Mouse (Mus musculus) gonadal fat pad, adult 2 months (tissue): ENCODE data around the gene Epm2aip1. TPM values are rescaled to one million over a fixed set of nuclear protein-coding genes. Genes with fewer than 3 reads are reported as not detected.

Experiments used
- DNase-seq: peaks from one replicate; pipeline ENCODE4 v3.0.0-alpha.2; 2012; ENCODE audit warnings: low read depth
- polyA plus RNA-seq: library from polyadenylated mRNA; depleted of rRNA; stranded (reverse); fragments of >200 nt; gene quantifications from 2 replicates; pipeline ENCODE4 v1.2.3, GENCODE M21; 2012; rRNA removed

Gene Epm2aip1
- polyA plus RNA-seq, result 13.1 and 16.3 TPM in 2 replicates

GRCm38 (mm10) chr9:111271434-111272160 lies at the start of gene Epm2aip1, which contains the start of gene Mlh1:
TSS of gene Epm2aip1 (plus strand) at chr9:111271929.
TSS of gene Mlh1 (minus strand) at chr9:111271791.
- DNase-seq, result peak; percentile 98

DNA sequence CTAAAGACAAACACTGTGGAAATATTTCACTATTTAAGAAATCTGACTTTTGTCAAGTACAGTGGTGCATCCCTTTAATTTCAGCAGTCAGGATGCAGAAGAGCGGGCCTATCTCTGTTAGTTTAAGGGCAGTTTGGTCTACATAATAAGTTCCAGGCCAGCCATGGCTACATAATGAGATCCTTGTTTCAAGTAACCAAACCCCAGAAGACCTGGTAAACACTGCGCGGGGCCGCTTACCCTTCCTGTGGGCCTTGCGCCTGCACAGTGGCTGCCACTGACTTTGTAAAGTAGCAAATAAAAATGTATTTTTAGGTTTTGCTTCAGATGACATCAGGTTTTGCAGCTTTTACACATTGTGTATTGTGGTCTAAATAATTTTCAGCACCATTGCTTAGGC lies 48.3 kb upstream of the Epm2aip1 start:
- no peak for DNase-seq

- no peak for DNase-seq
Measured at GRCm38 (mm10) chr9:111228446-111228845, 43.3 kb upstream of the Epm2aip1 start.

- no peak for DNase-seq
Measured at GRCm38 (mm10) chr9:111234701-111235100, 37.0 kb upstream of the Epm2aip1 start.

- no peak for DNase-seq
Measured at GRCm38 (mm10) chr9:111237726-111238125, 34.0 kb upstream of the Epm2aip1 start.

- no peak for DNase-seq
Measured at GRCm38 (mm10) chr9:111239821-111240220, 31.9 kb upstream of the Epm2aip1 start.

DNA sequence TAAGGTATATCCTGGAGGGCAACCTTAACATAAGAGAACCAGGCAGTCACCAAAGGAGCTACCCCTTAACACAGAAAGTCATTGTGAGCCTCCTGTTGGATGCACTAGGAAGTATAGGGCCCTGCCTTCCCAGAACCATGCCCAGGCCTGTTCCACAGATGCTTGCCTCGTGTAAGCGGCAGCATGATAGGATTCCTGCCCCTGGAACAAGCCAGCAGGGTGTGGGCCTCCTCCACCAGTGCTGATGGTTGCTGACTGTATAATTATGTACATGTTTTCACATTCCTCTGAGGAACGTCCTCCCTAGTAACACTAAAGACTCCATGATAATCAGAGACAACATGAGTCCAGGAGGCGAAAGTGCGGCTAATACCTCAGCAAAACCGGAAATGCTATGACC lies 28.3 kb upstream of the Epm2aip1 start:
- no peak for DNase-seq

DNA sequence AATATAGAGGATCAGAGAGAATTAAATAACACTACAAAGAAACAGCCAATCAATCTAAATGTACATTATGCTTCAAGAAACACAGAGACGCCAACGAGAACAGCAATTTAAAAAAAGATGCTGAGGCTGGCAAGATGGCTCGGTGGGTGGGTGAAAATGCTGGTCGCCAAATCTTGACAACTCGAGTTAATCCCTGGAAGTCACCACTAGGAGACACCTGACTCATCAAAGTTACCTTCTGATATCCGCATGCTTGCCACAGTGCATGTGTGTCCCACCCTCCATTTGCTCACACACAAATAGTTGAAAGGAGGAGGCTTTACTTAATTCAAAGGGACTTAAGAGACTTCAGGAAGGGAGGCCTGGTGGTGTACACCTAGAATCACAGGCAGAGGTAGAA lies 26.2 kb upstream of the Epm2aip1 start:
- DNase-seq, result no peak

GRCm38 (mm10) chr9:111247682-111248246 lies 24.0 kb upstream of the Epm2aip1 start:
- DNase-seq, result no peak

- DNase-seq, result no peak
Measured at GRCm38 (mm10) chr9:111252161-111252869, 19.4 kb upstream of the Epm2aip1 start.

DNA sequence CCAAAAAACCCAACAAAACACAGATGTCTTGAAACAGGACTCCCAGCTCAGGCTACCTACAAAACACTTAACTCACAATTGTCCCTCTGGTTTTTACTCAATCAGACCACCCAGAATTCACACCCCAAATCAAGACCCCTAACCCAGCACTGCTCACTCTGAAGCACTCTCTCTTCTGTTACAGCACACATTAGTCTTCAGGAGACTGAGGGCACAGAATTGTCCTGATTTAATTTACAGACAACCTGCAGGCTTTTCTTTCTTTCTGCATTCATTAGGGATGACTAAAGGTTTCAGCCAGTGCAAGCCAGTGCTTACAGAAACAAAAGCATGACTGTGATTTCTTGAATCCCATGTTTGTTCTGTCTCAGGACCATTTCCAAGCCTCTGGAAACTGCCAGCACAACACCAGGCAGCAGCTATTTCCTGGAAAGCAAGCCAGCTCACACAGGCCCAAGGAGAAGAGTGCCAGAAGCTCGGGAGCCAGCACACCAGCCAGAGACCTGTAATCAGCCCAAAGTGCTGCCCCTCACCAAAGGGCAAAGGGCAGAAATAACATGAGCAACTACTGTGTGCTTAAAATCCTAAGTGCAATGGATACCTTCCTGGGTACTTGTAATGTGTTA lies 11.3 kb upstream of the Epm2aip1 start:
- DNase-seq, result no peak

GRCm38 (mm10) chr9:111261356-111261755 lies 10.4 kb upstream of the Epm2aip1 start:
- no peak for DNase-seq

DNA sequence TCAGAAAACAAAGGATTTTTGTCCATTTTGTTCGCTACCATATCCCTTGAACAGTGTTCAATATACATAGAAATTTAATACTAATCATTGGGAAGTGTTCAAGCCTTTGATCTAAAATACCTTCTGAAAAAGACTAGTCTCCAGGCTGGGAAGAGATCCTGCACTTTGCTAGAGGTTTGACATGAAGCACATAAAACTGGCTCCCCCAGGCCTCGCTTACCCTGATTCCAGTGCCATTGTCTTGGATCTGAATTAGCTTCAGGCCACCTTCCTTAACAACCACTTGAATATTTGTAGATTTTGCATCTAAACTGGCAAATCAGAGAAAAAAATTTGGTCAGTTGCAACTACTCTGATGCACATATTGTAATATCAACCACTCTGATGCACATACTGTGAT lies 3.7 kb upstream of the Epm2aip1 start:
- DNase-seq, result no peak

GRCm38 (mm10) chr9:111270606-111271005 lies 1.1 kb upstream of the Epm2aip1 start:
- DNase-seq, result no peak

- DNase-seq, result no peak
Measured at GRCm38 (mm10) chr9:111271056-111271433, 684 bp upstream of the Epm2aip1 start.

DNA sequence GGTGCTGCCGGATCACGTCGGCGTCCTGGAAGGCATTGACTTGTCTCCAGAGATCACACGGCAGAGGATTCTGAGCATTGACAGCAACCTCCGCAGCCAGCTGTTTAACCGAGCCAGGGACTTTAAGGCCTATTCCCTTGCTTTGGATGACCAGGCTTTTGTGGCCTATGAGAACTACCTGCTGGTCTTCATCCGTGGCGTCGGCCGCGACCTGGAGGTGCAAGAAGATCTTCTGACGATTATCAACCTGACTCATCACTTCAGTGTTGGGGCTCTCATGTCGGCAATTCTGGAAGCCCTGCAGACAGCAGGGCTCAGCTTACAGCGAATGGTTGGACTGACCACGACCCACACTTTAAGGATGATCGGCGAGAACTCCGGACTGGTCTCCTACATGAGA lies 627 bp downstream of the Epm2aip1 start:
- DNase-seq, result no peak

DNA sequence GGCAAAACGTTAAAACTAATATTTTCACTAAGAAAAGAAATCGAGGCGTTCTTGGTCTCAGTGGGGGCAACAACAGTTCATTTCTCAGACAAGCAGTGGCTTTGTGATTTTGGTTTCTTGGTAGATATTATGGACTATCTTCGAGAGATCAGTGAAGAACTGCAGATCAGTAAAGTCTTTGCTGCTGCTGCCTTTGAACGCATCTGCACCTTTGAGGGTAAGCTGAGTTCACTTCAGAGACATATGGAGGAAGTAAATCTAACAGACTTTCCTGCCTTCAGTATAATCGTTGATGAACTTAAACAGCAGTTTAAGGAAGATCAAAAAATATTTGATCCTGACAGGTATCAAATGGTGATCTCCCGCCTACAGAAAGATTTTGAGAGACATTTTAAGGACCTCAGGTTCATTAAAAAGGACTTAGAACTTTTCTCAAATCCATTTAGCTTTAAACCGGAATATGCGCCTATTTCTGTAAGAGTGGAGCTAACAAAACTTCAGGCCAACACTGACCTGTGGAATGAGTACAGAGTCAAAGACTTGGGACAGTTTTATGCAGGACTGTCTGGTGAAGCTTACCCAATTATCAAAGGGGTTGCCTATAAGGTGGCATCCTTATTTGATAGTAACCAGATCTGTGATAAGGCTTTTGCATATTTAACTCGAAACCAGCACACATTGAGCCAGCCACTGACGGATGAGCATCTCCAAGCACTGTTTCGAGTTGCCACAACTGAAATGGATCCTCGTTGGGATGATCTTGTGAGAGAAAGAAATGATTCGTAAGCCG lies 1.5 kb downstream of the Epm2aip1 start:
- DNase-seq, result no peak

- no peak for DNase-seq
Measured at GRCm38 (mm10) chr9:111273958-111274357, 2.2 kb downstream of the Epm2aip1 start.

GRCm38 (mm10) chr9:111275156-111275555 lies 3.4 kb downstream of the Epm2aip1 start:
- DNase-seq, result no peak

GRCm38 (mm10) chr9:111285061-111285460 lies 13.3 kb downstream of the Epm2aip1 start:
- no peak for DNase-seq

GRCm38 (mm10) chr9:111285676-111286075 lies 13.9 kb downstream of the Epm2aip1 start:
- no peak for DNase-seq

- DNase-seq, result no peak
Measured at GRCm38 (mm10) chr9:111286468-111286867, 14.7 kb downstream of the Epm2aip1 start.
